Mouse (Mus musculus) urinary bladder, postnatal 4 days (tissue): Measurements from ENCODE around the gene Afg1l.

ENCODE experiments used
- DNase-seq, 2 experiments: peaks; one replicate each; pipeline ENCODE4 v3.0.0; 2021 to 2022; ENCODE audit warnings: low spot score in 2 of 2

The Afg1l gene

GRCm38 (mm10) chr10:42478341-42478720 is at the start of gene Afg1l:
Gene Afg1l (minus strand): TSS chr10:42478565.
- DNase-seq: peak; percentile 93 to 94

GRCm38 (mm10) chr10:42525682-42526081 is 47.3 kb upstream of the Afg1l start:
- no peak for DNase-seq

GRCm38 (mm10) chr10:42523556-42524162 is 45.3 kb upstream of the Afg1l start:
- no peak for DNase-seq

- no peak for DNase-seq
These were observed 44.5 kb upstream of the Afg1l start for GRCm38 (mm10) chr10:42522912-42523311.

- DNase-seq: no peak
These were observed 43.1 kb upstream of the Afg1l start for GRCm38 (mm10) chr10:42521315-42521981.

GRCm38 (mm10) chr10:42518363-42518762 is 40.0 kb upstream of the Afg1l start:
- DNase-seq: no peak

GRCm38 (mm10) chr10:42514125-42514524 is 35.8 kb upstream of the Afg1l start:
- no peak for DNase-seq

- no peak for DNase-seq
These were observed 33.1 kb upstream of the Afg1l start for GRCm38 (mm10) chr10:42511184-42512135.

- DNase-seq: no peak
These were observed 31.8 kb upstream of the Afg1l start for GRCm38 (mm10) chr10:42510141-42510540.

- DNase-seq: no peak
These were observed 25.8 kb upstream of the Afg1l start for GRCm38 (mm10) chr10:42504096-42504710.

- DNase-seq: peak in 1 of 2 experiments; percentile 61
These were observed 24.2 kb upstream of the Afg1l start for GRCm38 (mm10) chr10:42502349-42503111.

- DNase-seq: peak; percentile 95 to 97
These were observed 23.5 kb upstream of the Afg1l start, which contains the start of gene Snx3 for GRCm38 (mm10) chr10:42501775-42502348. Gene Snx3 (plus strand): TSS chr10:42502030.

GRCm38 (mm10) chr10:42501161-42501560 is 22.8 kb upstream of the Afg1l start:
- DNase-seq: no peak

- no peak for DNase-seq
These were observed 22.2 kb upstream of the Afg1l start for GRCm38 (mm10) chr10:42500611-42501010.

- DNase-seq: no peak
These were observed 14.6 kb upstream of the Afg1l start for GRCm38 (mm10) chr10:42493000-42493399.

GRCm38 (mm10) chr10:42492027-42492771 is 13.8 kb upstream of the Afg1l start:
- no peak for DNase-seq

- no peak for DNase-seq
These were observed 12.8 kb upstream of the Afg1l start for GRCm38 (mm10) chr10:42491158-42491557.

- no peak for DNase-seq
These were observed 10.4 kb upstream of the Afg1l start for GRCm38 (mm10) chr10:42488606-42489296.

- DNase-seq: no peak
These were observed 2.4 kb upstream of the Afg1l start for GRCm38 (mm10) chr10:42480719-42481118.
